Comparison of ENCODE assay signal across 25 mouse cellular contexts in the genomic region with DNA sequence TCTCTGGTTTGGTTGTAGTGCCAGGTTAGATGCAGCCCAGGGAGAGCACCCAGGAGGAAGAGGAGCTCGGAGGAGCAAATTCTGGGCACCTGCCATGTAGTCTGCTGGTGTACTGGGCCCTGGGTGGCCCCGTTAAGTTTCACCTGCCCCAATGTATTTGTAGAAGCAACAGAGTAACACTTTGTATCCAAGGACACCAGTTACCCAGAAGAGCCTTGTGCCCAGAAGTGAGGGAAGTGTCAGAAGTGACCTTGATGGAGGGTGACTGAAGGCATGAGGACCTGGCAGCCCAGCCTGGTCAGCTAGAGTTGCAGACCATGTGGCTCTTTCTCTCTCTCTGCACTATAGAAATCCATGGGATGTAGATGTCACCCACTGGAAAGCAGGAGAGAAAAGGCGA. TPM values are rescaled to one million over a fixed set of nuclear protein-coding genes. Genes with fewer than 3 reads are reported as not detected.
DNase-seq lines count a peak whose midpoint lies in the region; ATAC-seq and TF ChIP-seq lines count a peak whose summit lies in the region.
"Had no signal": no experiment of that assay in that cellular context is flagged by ENCODE, and none has a peak within 500 bp of the region (broad histone marks: within the 10 kb centered on the region; RNA-seq: fewer than 3 reads in every experiment).

No protein-coding gene starts in this region.

- H3K9me3 ChIP-seq in heart, embryonic 13.5 days = no peaks in the 10 kb centered on the region
- H3K9me3 ChIP-seq in heart, embryonic 16.5 days (replicated peaks; ENCODE audit: control insufficient read depth, low read length) = no peaks in the 10 kb centered on the region
- no peaks in the 10 kb centered on the region for H3K9me3 ChIP-seq in midbrain, postnatal 0 days (ENCODE audit: low read length)
- H3K9me3 ChIP-seq: embryonic facial prominence, embryonic 13.5 days; hindbrain, embryonic 15.5 days; limb, embryonic 15.5 days; megakaryocyte, embryonic 14.5 days; midbrain, embryonic 13.5 days had no signal

- H3K4me1 ChIP-seq in heart, embryonic 13.5 days = peaks cover 23% of the 10 kb centered on the region
- H3K4me1 ChIP-seq in heart, embryonic 16.5 days (ENCODE audit: control insufficient read depth, insufficient read depth, low read length) = peaks cover 11% of the 10 kb centered on the region
- H3K4me1 ChIP-seq in midbrain, postnatal 0 days (ENCODE audit: insufficient read depth, low read length) = no peaks in the 10 kb centered on the region
- H3K4me1 ChIP-seq: limb, embryonic 15.5 days had no signal

- peak overlapping the region; percentile 50; the same call in 1 of the 2 replicates for H3K27ac ChIP-seq in heart, embryonic 13.5 days (replicated peaks)
- peak overlapping the region; percentile 43; the same call in 1 of the 2 replicates for H3K27ac ChIP-seq in heart, embryonic 16.5 days (ENCODE audit: low read length)
- no peak overlapping the region for H3K27ac ChIP-seq in midbrain, postnatal 0 days (ENCODE audit: low read depth, low read length)
- H3K27ac ChIP-seq: embryonic facial prominence, embryonic 13.5 days; hindbrain, embryonic 15.5 days; left cerebral cortex, adult 2 months; limb, embryonic 15.5 days; liver, embryonic 14.5 days; midbrain, embryonic 13.5 days; stomach, postnatal 0 days had no signal

- H3K4me2 ChIP-seq in heart, embryonic 13.5 days = no peak overlapping the region
- H3K4me2 ChIP-seq in heart, embryonic 16.5 days (ENCODE audit: low read depth, low read length) = no peak overlapping the region
- no peak overlapping the region for H3K4me2 ChIP-seq in midbrain, postnatal 0 days (ENCODE audit: low read depth, low read length, poor library complexity, severe bottlenecking)
- H3K4me2 ChIP-seq: embryonic facial prominence, embryonic 13.5 days; hindbrain, embryonic 15.5 days; limb, embryonic 15.5 days; lung, embryonic 14.5 days; midbrain, embryonic 13.5 days had no signal

- TF ChIP-seq CTCF in midbrain, postnatal 0 days (IDR thresholded peaks at IDR 0.05) = no peak

- DNase-seq in heart, adult 11 months = peak; percentile 96
- no peak for DNase-seq in heart, postnatal 36 days
- DNase-seq in testis, postnatal 14 days (ENCODE audit: low spot score) = peak; percentile 16
- DNase-seq in urinary bladder, postnatal 25 days (ENCODE audit: low spot score) = no peak
- no peak for DNase-seq in midbrain, postnatal 0 days (ENCODE audit: low spot score)
- DNase-seq: adrenal gland, postnatal 14 days; cerebellum, adult 8-10 months; cerebellum, postnatal 36 days; embryo, embryonic 11 days; kidney, adult 2 months; kidney, postnatal 10 days; lung, embryonic 14.5 days; lung, postnatal 36 days; thymus, postnatal 14 days had no signal

- whole genome bisulfite sequencing in heart, embryonic 13.5 days = 56% methylated on average over 3 of the region's 3 CpGs
- 58% methylated on average over 3 of the region's 3 CpGs for WGBS in heart, embryonic 16.5 days
- WGBS in midbrain, postnatal 0 days = 84% methylated on average over 3 of the region's 3 CpGs

- H3K27me3 ChIP-seq in heart, embryonic 13.5 days (replicated peaks) = no peaks in the 10 kb centered on the region
- H3K27me3 ChIP-seq in heart, embryonic 16.5 days (ENCODE audit: control insufficient read depth, insufficient read depth, low read length) = no peaks in the 10 kb centered on the region
- H3K27me3 ChIP-seq in midbrain, postnatal 0 days (ENCODE audit: insufficient read depth, low read length) = no peaks in the 10 kb centered on the region
- H3K27me3 ChIP-seq: embryonic facial prominence, embryonic 13.5 days; hindbrain, embryonic 15.5 days; limb, embryonic 15.5 days had no signal

- no peak overlapping the region for H3K4me3 ChIP-seq in heart, embryonic 13.5 days
- no peak overlapping the region for H3K4me3 ChIP-seq in heart, embryonic 16.5 days (ENCODE audit: low read length)
- H3K4me3 ChIP-seq in midbrain, postnatal 0 days (ENCODE audit: low read depth, low read length) = no peak overlapping the region
- H3K4me3 ChIP-seq: embryonic facial prominence, embryonic 13.5 days; hindbrain, embryonic 15.5 days; left cerebral cortex, adult 2 months; limb, embryonic 15.5 days; megakaryocyte, embryonic 14.5 days; midbrain, embryonic 13.5 days had no signal

- intact Hi-C loops in heart, postnatal 36 days (cut with DNase I) = no loop called here

- no peak overlapping the region for H3K9ac ChIP-seq in heart, embryonic 13.5 days
- H3K9ac ChIP-seq in heart, embryonic 16.5 days (ENCODE audit: low read length) = 0 out of 2 replicates have a peak overlapping the region, but pooled peaks have one; percentile 14
- H3K9ac ChIP-seq in midbrain, postnatal 0 days (replicated peaks; ENCODE audit: low read length, poor library complexity, severe bottlenecking) = no peak overlapping the region
- H3K9ac ChIP-seq: embryonic facial prominence, embryonic 13.5 days; hindbrain, embryonic 15.5 days; limb, embryonic 15.5 days; liver, embryonic 14.5 days; lung, embryonic 14.5 days; midbrain, embryonic 13.5 days had no signal

- no peak for ATAC-seq in heart, embryonic 13.5 days (ENCODE audit: extremely low read depth, insufficient number of reproducible peaks, low FRiP score, low TSS enrichment)
- ATAC-seq in heart, embryonic 16.5 days (replicated peaks; ENCODE audit: extremely low read depth, insufficient read depth, low FRiP score) = no peak
- no peak for ATAC-seq in midbrain, postnatal 0 days (ENCODE audit: low FRiP score)
- ATAC-seq: forebrain, embryonic 14.5 days; midbrain, embryonic 13.5 days had no signal

- H3K36me3 ChIP-seq in heart, embryonic 13.5 days = no peaks in the 10 kb centered on the region
- H3K36me3 ChIP-seq in heart, embryonic 16.5 days (ENCODE audit: control insufficient read depth, insufficient read depth) = no peaks in the 10 kb centered on the region
- no peaks in the 10 kb centered on the region for H3K36me3 ChIP-seq in midbrain, postnatal 0 days (ENCODE audit: insufficient read depth, low read length)
- H3K36me3 ChIP-seq: embryonic facial prominence, embryonic 13.5 days; hindbrain, embryonic 15.5 days; limb, embryonic 15.5 days; midbrain, embryonic 13.5 days had no signal

RNA-seq across cellular contexts. Expression of a gene that starts 9.5 kb away (rescaled TPM):
- total RNA-seq in heart, postnatal 36 days (2021) = 1,000 to 10,000 TPM; 5,098 to 5,396 TPM
- 1,621 and 1,814 TPM in 2 replicates for polyA plus RNA-seq in heart, embryonic 13.5 days (2015; fragmentation: Nextera tagmentation; extraction: Ambion mirVana)
- polyA plus RNA-seq in heart, embryonic 16.5 days (2015; fragmentation: Nextera tagmentation; extraction: Ambion mirVana) = 2,893 and 2,917 TPM in 2 replicates
- 1,005 and 1,051 TPM in 2 replicates for total RNA-seq in midbrain, postnatal 0 days (2014; rRNA removed)
- polyA plus RNA-seq in midbrain, postnatal 0 days (2015; fragmentation: Nextera tagmentation; extraction: Ambion mirVana) = 1,140 and 1,170 TPM in 2 replicates

Comparison
In these comparisons a context has a peak if more than half of its experiments do, and no peak if none do; other contexts are left out.
1. DNase-seq: peak in heart, adult 11 months (single experiment) and testis, postnatal 14 days (single experiment); none in heart, postnatal 36 days (0 of 2), urinary bladder, postnatal 25 days (single experiment) and midbrain, postnatal 0 days (single experiment).